Mouse (Mus musculus) CH12.LX (cell line): ENCODE data around the gene Abhd16b. TPM values are rescaled to one million over a fixed set of nuclear protein-coding genes. Genes with fewer than 3 reads are reported as not detected.

Source experiments
- DNase-seq: peaks from one replicate; pipeline ENCODE4 v3.0.0-alpha.2; 2013; ENCODE audit errors: extremely low read depth
- H3K27ac ChIP-seq: 2 replicates; pipeline ENCODE4 v1.5.1; 2012; ENCODE audit warnings: low read depth, mild to moderate bottlenecking, control low read depth, moderate library complexity; ENCODE audit not compliant: insufficient read depth
- H3K27me3 ChIP-seq: replicated peaks from 2 replicates; pipeline ENCODE3; 2012; ENCODE audit warnings: inconsistent platforms
- H3K36me3 ChIP-seq, 2 experiments: replicated peaks in 1 of 2; 2 replicates each; pipeline versions ENCODE3 to v1.6.1; 2012; ENCODE audit warnings: inconsistent platforms in 1 of 2, low read length in 1 of 2, mild to moderate bottlenecking in 1 of 2, mixed read lengths in 1 of 2, moderate library complexity in 1 of 2; ENCODE audit not compliant: control insufficient read depth in 1 of 2, insufficient read depth in 1 of 2
- H3K4me1 ChIP-seq, 2 experiments: 2 replicates each; pipeline ENCODE4 v1.6.1; 2012; ENCODE audit warnings: inconsistent platforms in 1 of 2, moderate library complexity in 1 of 2; ENCODE audit not compliant: insufficient read depth in 2 of 2, control insufficient read depth in 1 of 2
- H3K4me2 ChIP-seq: 2 replicates; pipeline ENCODE4 v1.6.1; 2012; ENCODE audit warnings: low read depth, mild to moderate bottlenecking, control low read depth; ENCODE audit not compliant: poor library complexity, insufficient read depth, severe bottlenecking
- H3K4me3 ChIP-seq, 3 experiments: fragments of 150-350 bp in 1 of 3; sonication (generic) in 1 of 3; replicated peaks in 1 of 3; 2 replicates each; pipeline versions ENCODE3 to v1.5.1; 2011 to 2012; ENCODE audit warnings: low read depth in 2 of 3, low read length in 2 of 3, mild to moderate bottlenecking in 2 of 3, moderate library complexity in 2 of 3, control low read depth in 1 of 3, improper control_type of control experiment in 1 of 3, inconsistent platforms in 1 of 3, mixed read lengths in 1 of 3; ENCODE audit not compliant: poor library complexity in 1 of 3
- H3K79me2 ChIP-seq: replicated peaks from 2 replicates; pipeline ENCODE4 v1.6.1; 2012; ENCODE audit warnings: mild to moderate bottlenecking, moderate library complexity; ENCODE audit not compliant: control insufficient read depth, poor library complexity, insufficient read depth, severe bottlenecking; ENCODE audit errors: extremely low read depth
- H3K9ac ChIP-seq: 2 replicates; pipeline ENCODE4 v1.6.1; 2012; ENCODE audit warnings: low read depth, mild to moderate bottlenecking, control low read depth, moderate library complexity; ENCODE audit not compliant: insufficient read depth
- H3K9me3 ChIP-seq: replicated peaks from 2 replicates; pipeline ENCODE3; 2012; ENCODE audit warnings: low read length, inconsistent platforms, mixed read lengths
- BHLHE40 ChIP-seq: IDR thresholded peaks from 2 replicates; pipeline ENCODE4 v1.6.1; 2011; ENCODE audit warnings: mild to moderate bottlenecking, low read depth, low read length, improper control_type of control experiment
- CHD1 ChIP-seq: IDR thresholded peaks from 2 replicates; pipeline ENCODE4 v1.6.1; 2012; ENCODE audit warnings: low read depth, low read length, improper control_type of control experiment, inconsistent platforms
- CTCF ChIP-seq, 2 experiments: IDR thresholded peaks in 1 of 2; conservative IDR thresholded peaks in 1 of 2; 2 replicates each; pipeline ENCODE4 v1.5.1; 2011 to 2012; ENCODE audit warnings: low read depth in 2 of 2, low read length in 2 of 2, improper control_type of control experiment in 1 of 2, inconsistent platforms in 1 of 2, mild to moderate bottlenecking in 1 of 2, moderate library complexity in 1 of 2
- E2F4 ChIP-seq: IDR thresholded peaks from 2 replicates; pipeline ENCODE4 v1.6.1; 2011; ENCODE audit warnings: low read depth, low read length, improper control_type of control experiment; ENCODE audit not compliant: insufficient replicate concordance
- ETS1 ChIP-seq: conservative IDR thresholded peaks from 2 replicates; pipeline ENCODE4 v1.6.1; 2012; ENCODE audit warnings: low read depth, mild to moderate bottlenecking, inconsistent platforms, low read length, improper control_type of control experiment, moderate library complexity
- HCFC1 ChIP-seq: IDR thresholded peaks from 2 replicates; pipeline ENCODE4 v1.6.1; 2012; ENCODE audit warnings: low read depth, mild to moderate bottlenecking, inconsistent platforms, low read length, improper control_type of control experiment
- IRF4 ChIP-seq: IDR thresholded peaks from 2 replicates; pipeline ENCODE4 v1.6.1; 2014; ENCODE audit warnings: low read depth, mild to moderate bottlenecking, inconsistent platforms, low read length, improper control_type of control experiment
- JUN ChIP-seq: IDR thresholded peaks from 2 replicates; pipeline ENCODE4 v1.6.1; 2011; ENCODE audit warnings: low read depth, mild to moderate bottlenecking, low read length, improper control_type of control experiment, moderate library complexity; ENCODE audit not compliant: insufficient read depth
- JUND ChIP-seq: conservative IDR thresholded peaks from 2 replicates; pipeline ENCODE4 v1.6.1; 2011; ENCODE audit warnings: low read depth, low read length, improper control_type of control experiment
- MAFK ChIP-seq: IDR thresholded peaks from 2 replicates; pipeline ENCODE4 v1.6.1; 2011; ENCODE audit warnings: low read length, improper control_type of control experiment; ENCODE audit not compliant: insufficient replicate concordance
- MAZ ChIP-seq: IDR thresholded peaks from 2 replicates; pipeline ENCODE4 v1.6.1; 2012; ENCODE audit warnings: low read depth, mild to moderate bottlenecking, inconsistent platforms, low read length, improper control_type of control experiment, moderate library complexity
- MYC ChIP-seq: IDR thresholded peaks from 2 replicates; pipeline ENCODE4 v1.6.1; 2011; ENCODE audit warnings: low read depth, mild to moderate bottlenecking, improper control_type of control experiment, low read length
- NELFE ChIP-seq: IDR thresholded peaks from 2 replicates; pipeline ENCODE4 v1.6.1; 2011; ENCODE audit warnings: low read depth, low read length, improper control_type of control experiment
- NRF1 ChIP-seq: IDR thresholded peaks from 2 replicates; pipeline ENCODE4 v1.6.1; 2014; ENCODE audit warnings: low read depth, mild to moderate bottlenecking, inconsistent platforms, low read length, improper control_type of control experiment, moderate library complexity
- PAX5 ChIP-seq: IDR thresholded peaks from 2 replicates; pipeline ENCODE4 v1.6.1; 2012; ENCODE audit warnings: low read length, inconsistent platforms, mixed read lengths
- POLR2AphosphoS2 ChIP-seq: IDR thresholded peaks from 2 replicates; pipeline ENCODE4 v1.6.1; 2011; ENCODE audit warnings: low read depth, low read length, improper control_type of control experiment
- RAD21 ChIP-seq: IDR thresholded peaks from 2 replicates; pipeline ENCODE4 v1.6.1; 2011; ENCODE audit warnings: low read depth, mild to moderate bottlenecking, low read length, improper control_type of control experiment, moderate library complexity
- SMC3 ChIP-seq: IDR thresholded peaks from 2 replicates; pipeline ENCODE4 v1.6.1; 2011; ENCODE audit warnings: low read depth, low read length, improper control_type of control experiment
- TBP ChIP-seq: conservative IDR thresholded peaks from 2 replicates; pipeline ENCODE4 v1.6.1; 2011; ENCODE audit warnings: low read depth, low read length, improper control_type of control experiment
- TCF12 ChIP-seq: IDR thresholded peaks from 2 replicates; pipeline ENCODE4 v1.6.1; 2014; ENCODE audit warnings: low read depth, mild to moderate bottlenecking, inconsistent platforms, low read length, improper control_type of control experiment
- UBTF ChIP-seq: IDR thresholded peaks from 2 replicates; pipeline ENCODE4 v1.6.1; 2012; ENCODE audit warnings: low read depth, mild to moderate bottlenecking, inconsistent platforms, low read length, improper control_type of control experiment, moderate library complexity
- USF1 ChIP-seq: IDR thresholded peaks from 2 replicates; pipeline ENCODE4 v1.6.1; 2014; ENCODE audit warnings: low read depth, mild to moderate bottlenecking, inconsistent platforms, low read length, improper control_type of control experiment
- USF2 ChIP-seq: conservative IDR thresholded peaks from 2 replicates; pipeline ENCODE4 v1.6.1; 2011; ENCODE audit warnings: low read depth, low read length, improper control_type of control experiment
- ZC3H11A ChIP-seq: IDR thresholded peaks from 2 replicates; pipeline ENCODE4 v1.6.1; 2012; ENCODE audit warnings: low read depth, mild to moderate bottlenecking, inconsistent platforms, low read length, improper control_type of control experiment
- ZKSCAN1 ChIP-seq: IDR thresholded peaks from 2 replicates; pipeline ENCODE4 v1.6.1; 2012; ENCODE audit warnings: low read depth, inconsistent platforms, low read length, improper control_type of control experiment, borderline replicate concordance
- ZMIZ1 ChIP-seq: IDR thresholded peaks from 2 replicates; pipeline ENCODE4 v1.6.1; 2012; ENCODE audit warnings: low read depth, mild to moderate bottlenecking, inconsistent platforms, low read length, improper control_type of control experiment
- ZNF384 ChIP-seq: IDR thresholded peaks from 2 replicates; pipeline ENCODE4 v1.6.1; 2012; ENCODE audit warnings: low read depth, low read length, improper control_type of control experiment, inconsistent platforms
- dilution Hi-C: fragments of 300-500 bp; cut with MboI; formaldehyde crosslinking; loops from 2 replicates; pipeline ENCODE4 v1.14.3; 2020; ENCODE audit warnings: low sequenced_read_pairs; ENCODE audit not compliant: extremely low pct_unique_long_range_greater_than_20kb, extremely low pct_ligation_motif_present
- in situ Hi-C: fragments of 300-500 bp; cut with MboI; formaldehyde crosslinking; loops from 3 replicates; pipeline ENCODE4 v1.14.3; 2019; ENCODE audit warnings: low sequenced_read_pairs, low pct_ligation_motif_present, low pct_unique_long_range_greater_than_20kb, mixed read lengths
- polyA plus RNA-seq: library from polyadenylated mRNA; unstranded; fragments of >175 nt; gene quantifications from 2 replicates; pipeline ENCODE4 v1.2.1, GENCODE M21; 2012; ENCODE audit warnings: low read depth; ENCODE audit not compliant: insufficient read length
- total RNA-seq, 2 experiments: library from RNA; depleted of rRNA; stranded (reverse); fragments of 300-350 nt in 1 of 2; fragments of >200 nt in 1 of 2; gene quantifications; 2 replicates each; pipeline ENCODE4 v1.2.3; 2012 to 2014

Abhd16b gene
- total and polyA plus RNA-seq, 3 experiments, result not detected

- in situ Hi-C loops (no loop called here), dilution Hi-C loops (no loop called here)
- no peaks in the 10 kb centered on the region for H3K27me3 ChIP-seq
- H3K36me3 ChIP-seq, result peaks cover 81 to 96% of the 10 kb centered on the region in 2 experiments
- peaks cover 7% of the 10 kb centered on the region; the same call in 1 of the 2 replicates for H3K79me2 ChIP-seq
- no peak overlapping the region for H3K27ac ChIP-seq
- no peak overlapping the region for H3K9ac ChIP-seq
- H3K4me2 ChIP-seq, result no peak overlapping the region
- H3K4me3 ChIP-seq, result no peak overlapping the region
- TF ChIP-seq USF2 (no peak), MAFK (no peak), MYC (no peak), HCFC1 (no peak), RAD21 (no peak), NRF1 (no peak), NELFE (no peak), POLR2AphosphoS2 (no peak), E2F4 (no peak), SMC3 (no peak), TBP (no peak), UBTF (no peak), CHD1 (no peak), MAZ (no peak), BHLHE40 (no peak), JUN (no peak), JUND (no peak), ZC3H11A (no peak)
- H3K9me3 ChIP-seq, result no peaks in the 10 kb centered on the region
- no peak for DNase-seq
- peaks cover 0 to 7% of the 10 kb centered on the region in 2 experiments; a peak in 1 of 4 replicates for H3K4me1 ChIP-seq
Observed at GRCm38 (mm10) chr2:181509191-181509590, 16.2 kb downstream of the Abhd16b start.

GRCm38 (mm10) chr2:181511231-181511630, 18.2 kb downstream of the Abhd16b start:
- Histone ChIP-seq H3K27ac (no peak overlapping the region), H3K4me3 (no peak overlapping the region), H3K4me1 (peaks cover 0 to 7% of the 10 kb centered on the region in 2 experiments; a peak in 1 of 4 replicates), H3K79me2 (0 out of 2 replicates have a peak, but pooled peaks cover 6% of the 10 kb centered on the region), H3K36me3 (peaks cover 81 to 95% of the 10 kb centered on the region in 2 experiments), H3K4me2 (no peak overlapping the region), H3K9me3 (no peaks in the 10 kb centered on the region), H3K9ac (no peak overlapping the region), H3K27me3 (no peaks in the 10 kb centered on the region)
- DNase-seq, result no peak
- in situ Hi-C loops, result no loop called here
- dilution Hi-C loops, result no loop called here
- TF ChIP-seq ZC3H11A, result no peak
- no peak for TF ChIP-seq TCF12
- TF ChIP-seq PAX5, result no peak
- no peak for TF ChIP-seq USF2
- no peak for TF ChIP-seq CTCF (conservative IDR thresholded peaks at IDR 0.05 in 1 of 2, IDR thresholded peaks at IDR 0.05 in 1 of 2; ENCODE audit: low read depth in 2 of 2, low read length in 2 of 2)
- no peak for TF ChIP-seq USF1
- no peak for TF ChIP-seq ETS1
- TF ChIP-seq RAD21, result no peak
- TF ChIP-seq ZMIZ1, result no peak
- no peak for TF ChIP-seq SMC3
- TF ChIP-seq UBTF, result no peak
- TF ChIP-seq MYC, result no peak
- TF ChIP-seq ZKSCAN1, result no peak
- no peak for TF ChIP-seq ZNF384
- no peak for TF ChIP-seq IRF4
